Mouse (Mus musculus) bone marrow, adult 2 months (tissue): ENCODE results near the gene Stx1b.

ENCODE experiments used
- CTCF ChIP-seq: fragments of 200-500 bp; IDR thresholded peaks from 2 replicates; pipeline ENCODE4 v1.5.1; 2011; ENCODE audit warnings: low read length, control low read depth; ENCODE audit not compliant: control insufficient read depth, insufficient read depth
- POLR2A ChIP-seq: fragments of 200-500 bp; IDR thresholded peaks from 2 replicates; pipeline ENCODE4 v1.6.1; 2011; ENCODE audit warnings: low read depth, mild to moderate bottlenecking, control low read depth, low read length, borderline replicate concordance; ENCODE audit not compliant: control insufficient read depth

DNA sequence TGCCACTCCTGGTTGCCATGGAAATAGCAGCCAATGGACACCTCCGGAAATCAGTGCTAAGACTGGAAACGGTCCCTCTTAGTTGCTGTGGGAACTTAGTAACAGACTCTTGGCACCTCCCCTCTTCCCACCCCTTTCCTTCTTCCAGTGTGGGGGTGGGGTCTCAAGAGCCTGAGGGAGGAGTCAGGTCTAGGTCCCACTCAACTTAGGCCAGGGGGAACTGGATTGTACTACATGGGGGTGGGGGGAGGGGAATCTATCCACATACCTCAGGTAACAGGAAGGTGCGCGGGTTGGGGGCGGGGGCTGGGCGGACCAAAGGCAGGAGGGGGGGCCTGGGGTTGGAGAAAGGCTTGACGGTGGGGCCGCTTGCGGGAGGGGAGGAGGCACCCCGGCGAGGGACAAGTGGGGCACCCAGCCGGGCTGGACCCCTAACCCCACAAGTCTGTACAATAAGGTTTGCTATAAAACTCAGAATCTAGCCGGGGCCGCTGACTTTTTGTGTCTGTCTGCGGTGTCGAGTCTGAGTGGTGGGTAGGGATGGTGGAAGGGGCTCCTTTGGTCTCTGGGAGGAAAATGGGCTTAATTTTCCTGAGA, 55.3 kb downstream of the Stx1b start:
- no peak for TF ChIP-seq CTCF
- TF ChIP-seq POLR2A, result no peak
